Mouse (Mus musculus): ENCODE results near the gene Dnal1.
A peak's percentile ranks its signal among the peaks of the same experiment; 100 is the strongest.

Dnal1 gene

GRCm38 (mm10) chr12:84128576-84128975 lies 14.4 kb downstream of the Dnal1 start:
- no peak for DNase-seq (ENCODE audit: low spot score)

GRCm38 (mm10) chr12:84129931-84130330 lies 15.8 kb downstream of the Dnal1 start:
- no peak for DNase-seq (ENCODE audit: low spot score)

- DNase-seq (ENCODE audit: low spot score) = no peak
These were observed 18.1 kb downstream of the Dnal1 start for GRCm38 (mm10) chr12:84132265-84132664.

GRCm38 (mm10) chr12:84137131-84137530 lies 23.0 kb downstream of the Dnal1 start:
- no peak for DNase-seq (ENCODE audit: low spot score)

- DNase-seq (ENCODE audit: low spot score) = no peak
These were observed 26.0 kb downstream of the Dnal1 start for GRCm38 (mm10) chr12:84140135-84140534.

- DNase-seq (ENCODE audit: low spot score) = no peak
These were observed 27.1 kb downstream of the Dnal1 start for GRCm38 (mm10) chr12:84141271-84141670.

- DNase-seq (ENCODE audit: low spot score) = no peak
These were observed 28.3 kb downstream of the Dnal1 start for GRCm38 (mm10) chr12:84142281-84143050.

GRCm38 (mm10) chr12:84147954-84148621 lies 33.9 kb downstream of the Dnal1 start, which contains the start of gene Pnma1:
Gene Pnma1, minus strand, starts transcription at chr12:84148489.
- peak; percentile 84 for DNase-seq (ENCODE audit: low spot score)

- peak; percentile 23 for DNase-seq (ENCODE audit: low spot score)
These were observed 34.5 kb downstream of the Dnal1 start for GRCm38 (mm10) chr12:84148622-84149012.

- no peak for DNase-seq (ENCODE audit: low spot score)
These were observed 35.8 kb downstream of the Dnal1 start for GRCm38 (mm10) chr12:84149971-84150370.

GRCm38 (mm10) chr12:84150976-84151375 lies 36.8 kb downstream of the Dnal1 start:
- DNase-seq (ENCODE audit: low spot score) = peak; percentile 51

GRCm38 (mm10) chr12:84151911-84152310 lies 37.7 kb downstream of the Dnal1 start:
- DNase-seq (ENCODE audit: low spot score) = no peak

- DNase-seq (ENCODE audit: low spot score) = no peak
These were observed 38.4 kb downstream of the Dnal1 start for GRCm38 (mm10) chr12:84152352-84153190.

- DNase-seq (ENCODE audit: low spot score) = no peak
These were observed 39.2 kb downstream of the Dnal1 start for GRCm38 (mm10) chr12:84153414-84153813.

GRCm38 (mm10) chr12:84154786-84155522 lies 40.8 kb downstream of the Dnal1 start:
- peak; percentile 91 for DNase-seq (ENCODE audit: low spot score)

- DNase-seq (ENCODE audit: low spot score) = no peak
These were observed 41.3 kb downstream of the Dnal1 start for GRCm38 (mm10) chr12:84155523-84155871.

- DNase-seq (ENCODE audit: low spot score) = no peak
These were observed 42.0 kb downstream of the Dnal1 start for GRCm38 (mm10) chr12:84156210-84156609.

- no peak for DNase-seq (ENCODE audit: low spot score)
These were observed 44.0 kb downstream of the Dnal1 start for GRCm38 (mm10) chr12:84158156-84158555.

GRCm38 (mm10) chr12:84160491-84160890 lies 46.3 kb downstream of the Dnal1 start:
- no peak for DNase-seq (ENCODE audit: low spot score)

GRCm38 (mm10) chr12:84161116-84161515 lies 47.0 kb downstream of the Dnal1 start:
- no peak for DNase-seq (ENCODE audit: low spot score)

- peak; percentile 68 for DNase-seq (ENCODE audit: low spot score)
These were observed 47.7 kb downstream of the Dnal1 start for GRCm38 (mm10) chr12:84161616-84162433.
